Mouse (Mus musculus) stomach, embryonic 14.5 days (tissue): ENCODE data around the gene Stpg2. TPM values are rescaled to one million over a fixed set of nuclear protein-coding genes. Genes with fewer than 3 reads are reported as not detected.
"Not testable (repeated sequence)": the region's sequence is repeated elsewhere in the genome, so short reads cannot be mapped to it uniquely, and the experiment has no call there.

Experiments used
- ATAC-seq: fragments of 200-750 bp; cut with Nextera tagmentation; 2 replicates; pipeline ENCODE4 v1.8.0; 2017; ENCODE audit warnings: low read depth, moderate TSS enrichment; ENCODE audit not compliant: insufficient number of reproducible peaks, insufficient read depth, low FRiP score
- H3K27ac ChIP-seq: fragments of 300-500 bp; sonication (generic); 2 replicates; pipeline ENCODE4 v1.5.1; 2014; ENCODE audit warnings: mild to moderate bottlenecking, low read length, moderate library complexity, mixed read lengths
- H3K27me3 ChIP-seq: fragments of 300-500 bp; sonication (generic); 2 replicates; pipeline ENCODE4 v1.6.1; 2014; ENCODE audit warnings: low read length, control low read depth, mixed read lengths; ENCODE audit not compliant: control insufficient read depth, insufficient read depth
- H3K36me3 ChIP-seq: fragments of 300-500 bp; sonication (generic); 2 replicates; pipeline ENCODE4 v1.6.1; 2014; ENCODE audit warnings: mild to moderate bottlenecking, control low read depth, low read length, moderate library complexity, mixed read lengths; ENCODE audit not compliant: control insufficient read depth, insufficient read depth
- H3K4me1 ChIP-seq: fragments of 300-500 bp; sonication (generic); 2 replicates; pipeline ENCODE4 v1.6.1; 2014; ENCODE audit warnings: low read length, control low read depth, mixed read lengths; ENCODE audit not compliant: control insufficient read depth, insufficient read depth
- H3K4me2 ChIP-seq: fragments of 300-500 bp; sonication (generic); replicated peaks from 2 replicates; pipeline ENCODE4 v1.6.1; 2014; ENCODE audit warnings: low read depth, low read length, control low read depth
- H3K4me3 ChIP-seq: fragments of 300-500 bp; sonication (generic); 2 replicates; pipeline ENCODE4 v1.5.1; 2014; ENCODE audit warnings: low read depth, low read length, control low read depth
- H3K9ac ChIP-seq: fragments of 300-500 bp; sonication (generic); replicated peaks from 2 replicates; pipeline ENCODE4 v1.6.1; 2014; ENCODE audit warnings: low read depth, mild to moderate bottlenecking, control low read depth, low read length, moderate library complexity, mixed read lengths
- H3K9me3 ChIP-seq: fragments of 300-500 bp; sonication (generic); 2 replicates; pipeline ENCODE4 v1.6.1; 2016; ENCODE audit warnings: low read depth, low read length, control low read depth; ENCODE audit not compliant: control insufficient read depth
- WGBS: fragments of 180-500 bp; shearing (Covaris S2); extraction: QIAGEN DNeasy Blood & Tissue Kit; methylation state at CpG from one replicate; pipeline ENCODE4 v1.1.7; 2014; 5-methylcytosine and 5-hydroxymethylcytosine counted together
- polyA plus RNA-seq: library from polyadenylated mRNA; unstranded; fragments of >200 nt; fragmentation: Nextera tagmentation; extraction: Ambion mirVana; gene quantifications from 2 replicates; pipeline ENCODE4 v1.2.1, GENCODE M21; 2014

Stpg2 gene
- polyA plus RNA-seq, 1 experiment from 2014 or later: not detected

DNA sequence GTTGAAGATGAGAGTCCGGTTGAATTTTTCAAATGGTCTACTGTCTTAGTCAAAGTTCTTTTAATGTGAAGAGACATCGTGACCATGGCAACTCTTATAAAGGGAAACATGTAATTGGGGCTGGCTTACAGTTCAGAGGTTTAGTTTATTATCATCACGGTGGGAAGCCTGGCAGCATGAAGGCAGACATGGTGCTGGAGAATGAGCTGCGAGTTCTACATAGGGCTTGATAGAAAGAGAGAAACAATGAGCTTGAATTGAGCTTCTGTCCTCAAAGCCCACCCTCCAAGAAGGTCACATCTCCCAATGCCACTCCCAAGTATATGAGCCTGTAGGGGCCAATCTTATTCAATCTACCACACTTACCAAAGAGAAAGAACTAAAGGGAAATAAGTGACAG, 453.9 kb downstream of the Stpg2 start:
- no peak for ATAC-seq
- no peak overlapping the region for H3K9ac ChIP-seq
- no peaks in the 10 kb centered on the region for H3K27me3 ChIP-seq
- H3K36me3 ChIP-seq: no peaks in the 10 kb centered on the region
- WGBS: 77% methylated on average over 4 of the region's 4 CpGs
- H3K9me3 ChIP-seq: no peaks in the 10 kb centered on the region
- no peak overlapping the region for H3K4me2 ChIP-seq
- H3K27ac ChIP-seq: no peak overlapping the region
- H3K4me1 ChIP-seq: no peaks in the 10 kb centered on the region
- H3K4me3 ChIP-seq: no peak overlapping the region

DNA sequence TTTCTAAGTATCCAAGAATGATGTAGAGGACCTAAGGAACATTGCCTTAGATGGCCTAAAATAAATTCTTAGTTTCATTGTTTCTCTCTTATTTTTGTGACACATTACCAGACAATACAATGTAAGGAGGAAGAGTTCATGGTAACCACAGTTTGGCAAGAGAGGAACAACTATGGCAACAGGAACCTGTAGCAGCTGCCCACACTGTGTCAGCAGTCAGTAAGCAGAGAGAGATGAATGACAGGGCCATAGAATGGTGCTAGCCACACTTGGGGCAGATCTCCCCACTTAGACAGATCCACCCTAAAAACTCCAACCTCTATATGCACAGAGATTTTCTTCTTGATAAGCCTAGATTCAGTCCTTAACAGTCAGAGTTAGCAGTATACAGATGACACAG, 456.7 kb downstream of the Stpg2 start:
- Histone ChIP-seq H3K27me3 (no peaks in the 10 kb centered on the region), H3K9me3 (no peaks in the 10 kb centered on the region), H3K4me1 (no peaks in the 10 kb centered on the region), H3K36me3 (no peaks in the 10 kb centered on the region), H3K4me2 (no peak overlapping the region), H3K9ac (no peak overlapping the region), H3K4me3 (no peak overlapping the region), H3K27ac (no peak overlapping the region)
- ATAC-seq: no peak

DNA sequence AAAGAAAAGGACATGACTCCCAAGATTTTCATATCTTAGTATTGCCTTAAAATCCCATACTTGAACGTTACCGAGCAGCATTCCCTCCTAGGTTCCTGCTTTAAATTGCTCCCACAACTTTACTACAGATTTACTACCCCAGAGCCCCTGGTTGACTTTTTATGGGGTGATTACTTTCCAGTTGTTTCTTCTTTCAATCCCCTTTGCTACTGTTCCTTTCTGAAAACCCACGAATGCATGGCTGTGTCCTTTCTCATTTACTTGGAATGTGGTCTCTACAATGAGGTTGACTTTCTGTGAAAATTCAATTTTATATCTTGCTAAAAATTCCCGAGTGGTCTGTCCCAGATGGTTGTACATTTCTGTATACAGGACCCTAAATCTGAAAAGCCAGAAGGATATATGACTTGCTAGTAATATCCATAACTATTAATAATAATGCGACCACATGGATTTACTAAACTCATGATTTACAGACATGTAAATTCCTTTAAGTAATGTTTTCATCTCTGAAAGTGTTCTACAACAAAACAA, 458.3 kb downstream of the Stpg2 start:
- Histone ChIP-seq H3K9me3 (no peaks in the 10 kb centered on the region), H3K36me3 (no peaks in the 10 kb centered on the region), H3K4me3 (no peak overlapping the region), H3K9ac (no peak overlapping the region), H3K4me2 (no peak overlapping the region), H3K27ac (no peak overlapping the region), H3K27me3 (no peaks in the 10 kb centered on the region), H3K4me1 (no peaks in the 10 kb centered on the region)
- 70% methylated on average over 5 of the region's 5 CpGs for WGBS
- no peak for ATAC-seq

DNA sequence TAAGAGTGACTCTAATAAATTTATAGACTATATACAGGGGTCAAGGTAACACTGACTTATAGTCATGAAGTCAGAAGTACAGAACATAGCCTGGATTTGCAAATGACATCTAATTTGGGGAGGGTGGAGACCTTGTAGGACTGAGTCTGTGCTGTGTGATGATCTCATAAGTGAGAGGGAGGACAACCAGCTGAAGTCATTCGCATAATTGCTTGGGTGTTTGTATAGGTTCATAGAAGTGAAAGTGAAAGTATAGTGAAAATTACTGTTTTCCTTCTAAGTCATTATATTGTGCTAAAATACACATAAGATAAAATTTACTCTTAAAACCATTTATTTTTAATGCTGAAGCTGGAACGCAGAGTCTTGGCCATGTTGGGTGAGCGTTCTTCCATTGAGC, 459.6 kb downstream of the Stpg2 start:
- Histone ChIP-seq H3K36me3 (no peaks in the 10 kb centered on the region), H3K9ac (no peak overlapping the region), H3K4me3 (no peak overlapping the region), H3K4me2 (no peak overlapping the region), H3K27ac (no peak overlapping the region), H3K9me3 (no peaks in the 10 kb centered on the region), H3K27me3 (no peaks in the 10 kb centered on the region), H3K4me1 (no peaks in the 10 kb centered on the region)
- 99% methylated on average over 3 of the region's 3 CpGs for WGBS
- no peak for ATAC-seq

DNA sequence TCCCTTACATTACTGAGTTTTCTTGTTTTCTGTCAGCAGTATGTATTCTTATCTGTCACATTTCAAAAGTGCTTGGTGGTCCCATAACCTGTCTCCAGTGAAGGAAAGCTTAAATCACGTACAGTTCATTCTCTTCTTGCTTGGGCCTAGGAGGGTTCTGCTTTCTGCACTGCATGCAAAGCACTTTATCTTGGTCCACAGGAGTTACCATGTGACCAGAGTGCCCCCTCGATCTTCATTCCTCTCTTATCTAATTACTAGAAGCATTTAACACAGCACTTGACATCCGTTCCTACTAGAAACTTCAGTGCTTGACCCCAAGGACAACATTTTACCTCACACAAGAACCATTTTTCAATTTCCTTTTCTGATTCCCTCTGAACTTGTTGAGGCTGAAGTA, 470.7 kb downstream of the Stpg2 start:
- Histone ChIP-seq H3K27ac (no peak overlapping the region), H3K4me3 (no peak overlapping the region), H3K27me3 (no peaks in the 10 kb centered on the region), H3K36me3 (no peaks in the 10 kb centered on the region), H3K9ac (no peak overlapping the region), H3K4me1 (no peaks in the 10 kb centered on the region), H3K9me3 (no peaks in the 10 kb centered on the region), H3K4me2 (no peak overlapping the region)
- WGBS: 45% methylated on average over 3 of the region's 3 CpGs
- ATAC-seq: no peak

DNA sequence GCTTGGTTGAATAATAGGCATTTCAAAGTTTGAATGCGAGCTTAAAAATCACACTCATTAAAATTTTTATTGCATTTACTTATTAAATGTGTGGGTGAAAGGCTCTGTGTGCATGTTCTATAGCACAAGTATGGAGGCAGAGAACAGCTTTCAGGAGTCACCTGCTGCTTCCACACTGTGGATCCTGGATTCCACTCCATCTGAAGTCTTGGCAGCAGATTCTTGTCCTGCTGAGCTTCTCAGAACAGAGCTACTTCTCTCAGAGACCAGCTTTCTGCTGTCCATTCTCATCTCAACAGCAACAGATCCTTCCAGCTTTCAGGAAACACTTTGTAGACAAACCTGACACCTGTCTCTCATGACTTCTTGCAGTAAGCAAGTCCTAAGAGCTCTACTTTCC, 471.2 kb downstream of the Stpg2 start:
- Histone ChIP-seq H3K9ac (no peak overlapping the region), H3K27ac (no peak overlapping the region), H3K9me3 (no peaks in the 10 kb centered on the region), H3K4me1 (no peaks in the 10 kb centered on the region), H3K4me3 (no peak overlapping the region), H3K4me2 (no peak overlapping the region), H3K36me3 (no peaks in the 10 kb centered on the region), H3K27me3 (no peaks in the 10 kb centered on the region)
- WGBS: 84% methylated on average over 1 of the region's 1 CpGs
- no peak for ATAC-seq

DNA sequence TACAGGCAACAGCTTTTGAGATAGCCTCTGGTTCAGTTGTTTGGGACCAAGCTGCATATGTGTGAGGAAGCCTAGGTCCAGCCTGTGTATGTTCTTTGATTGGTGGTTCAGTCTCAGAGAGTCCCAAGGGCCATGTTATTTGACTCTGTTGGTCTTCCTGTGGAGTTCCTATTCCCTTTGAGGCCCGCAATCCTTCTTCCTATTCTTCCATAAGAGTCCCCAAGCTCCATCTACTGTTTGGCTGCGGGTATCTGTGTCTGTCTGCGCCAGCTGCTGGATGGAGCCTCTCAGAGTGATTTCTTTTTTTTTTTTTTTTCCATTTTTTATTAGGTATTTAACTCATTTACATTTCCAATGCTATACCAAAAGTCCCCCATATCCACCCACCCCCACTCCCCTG, 498.7 kb downstream of the Stpg2 start:
- H3K27me3 ChIP-seq, H3K36me3 ChIP-seq, H3K4me3 ChIP-seq, H3K9ac ChIP-seq, H3K4me1 ChIP-seq, H3K9me3 ChIP-seq, ATAC-seq, H3K27ac ChIP-seq, H3K4me2 ChIP-seq: not testable (repeated sequence)
- 91% methylated on average over 3 of the region's 3 CpGs for WGBS

DNA sequence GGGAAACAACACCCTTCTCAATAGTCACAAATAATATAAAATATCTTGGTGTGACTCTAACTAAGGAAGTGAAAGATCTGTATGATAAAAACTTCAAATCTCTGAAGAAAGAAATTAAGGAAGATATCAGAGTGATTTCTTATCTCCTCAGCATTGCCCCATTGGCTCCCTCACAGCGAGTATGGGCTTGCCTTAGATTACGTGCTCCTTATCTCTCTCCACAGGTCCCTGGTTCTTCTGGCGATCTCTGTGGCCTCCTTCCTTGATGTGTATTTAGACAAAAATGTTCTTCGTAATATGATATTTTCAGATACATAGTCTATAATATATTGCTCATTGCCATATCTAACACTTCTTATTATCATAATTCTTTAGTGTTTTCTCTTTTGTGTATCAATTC, 501.9 kb downstream of the Stpg2 start:
- WGBS: 86% methylated on average over 4 of the region's 4 CpGs
- not testable (repeated sequence) for H3K27me3 ChIP-seq, H3K9ac ChIP-seq, H3K9me3 ChIP-seq, H3K4me1 ChIP-seq, H3K4me2 ChIP-seq, ATAC-seq, H3K27ac ChIP-seq, H3K36me3 ChIP-seq, H3K4me3 ChIP-seq

DNA sequence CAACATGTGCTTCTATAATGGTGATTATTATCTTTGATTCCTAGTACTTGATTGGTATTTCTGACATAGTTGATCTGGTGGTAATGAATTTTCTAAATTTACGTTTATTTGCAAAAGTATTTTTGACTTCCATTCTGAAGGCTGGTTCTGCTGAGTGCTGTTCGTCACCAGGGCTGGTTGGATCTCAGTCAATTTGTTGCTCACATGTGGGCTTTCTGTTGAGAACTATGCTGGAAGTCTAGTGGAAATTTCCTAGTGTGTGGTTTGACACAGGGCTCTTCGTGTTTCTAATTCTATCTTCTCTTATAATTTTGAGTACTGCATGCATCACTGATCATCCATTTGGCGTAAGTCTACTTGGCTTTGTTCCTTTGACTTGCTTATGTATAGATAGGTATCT, 504.3 kb downstream of the Stpg2 start:
- no peaks in the 10 kb centered on the region for H3K9me3 ChIP-seq
- H3K27ac ChIP-seq: no peak overlapping the region
- no peak overlapping the region for H3K4me3 ChIP-seq
- ATAC-seq: no peak
- H3K36me3 ChIP-seq: no peaks in the 10 kb centered on the region
- H3K27me3 ChIP-seq: no peaks in the 10 kb centered on the region
- H3K4me1 ChIP-seq: no peaks in the 10 kb centered on the region
- 92% methylated on average over 4 of the region's 4 CpGs for WGBS
- H3K4me2 ChIP-seq: no peak overlapping the region
- no peak overlapping the region for H3K9ac ChIP-seq
